Mouse (Mus musculus) lung, postnatal 0 days (tissue): ENCODE data around the gene Glb1.

ENCODE experiments used
- CTCF ChIP-seq: IDR thresholded peaks from 2 replicates; pipeline ENCODE4 v1.5.1; 2016; ENCODE audit warnings: antibody characterized with exemption, mild to moderate bottlenecking
- EP300 ChIP-seq: IDR thresholded peaks from 2 replicates; pipeline ENCODE4 v1.6.1; 2016; ENCODE audit warnings: antibody characterized with exemption, mild to moderate bottlenecking, control low read depth

GRCm38 (mm10) chr9:114480940-114481339 lies 80.1 kb downstream of the Glb1 start:
- TF ChIP-seq CTCF (no peak), EP300 (no peak)
